Comparison of ENCODE assay signal across 8 mouse cellular contexts in the genomic region with DNA sequence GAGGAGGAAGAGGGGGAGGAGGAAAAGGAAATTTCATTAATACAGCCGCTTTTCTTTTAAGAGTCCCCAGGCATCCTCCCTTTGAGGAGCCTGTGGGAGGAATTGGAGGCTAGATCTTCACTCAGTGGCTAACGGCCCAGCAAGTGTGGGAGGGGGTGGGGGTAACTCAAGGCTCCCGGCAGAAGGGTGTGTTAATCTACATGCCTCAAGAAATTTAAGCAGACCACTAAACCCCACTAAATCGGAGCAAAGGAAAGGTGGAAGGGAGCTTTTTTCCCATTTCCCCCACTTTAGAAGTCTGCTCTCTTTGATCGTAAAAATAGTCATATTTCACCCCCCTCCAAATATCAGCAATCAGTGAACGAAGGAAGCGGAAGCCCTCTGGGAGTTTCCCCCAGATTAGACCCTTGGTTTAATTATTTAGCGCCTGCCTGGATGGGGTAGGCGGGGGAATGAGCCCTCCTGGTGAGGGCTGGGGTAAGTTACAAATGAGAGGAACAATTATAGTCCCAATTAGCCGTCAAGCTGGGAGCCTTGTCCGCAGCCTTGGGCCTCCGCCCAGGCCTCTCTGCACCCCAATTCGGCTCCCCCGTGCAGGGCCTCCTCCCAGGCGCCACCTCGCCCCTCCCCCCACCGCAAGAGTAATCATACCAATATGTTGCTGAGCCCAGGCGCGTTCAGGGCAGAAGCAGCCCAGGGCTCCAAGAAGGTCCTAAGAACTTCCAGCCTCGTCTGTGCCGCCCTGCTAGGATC. TPM values are rescaled to one million over a fixed set of nuclear protein-coding genes. Genes with fewer than 3 reads are reported as not detected.
DNase-seq lines count a peak whose midpoint lies in the region; ATAC-seq lines count a peak whose summit lies in the region.

No protein-coding gene starts in this region.

- peaks cover 40% of the 10 kb centered on the region for H3K4me1 ChIP-seq in heart, embryonic 12.5 days (replicated peaks)
- peaks cover 12% of the 10 kb centered on the region for H3K4me1 ChIP-seq in midbrain, embryonic 13.5 days (replicated peaks)
- no peaks in the 10 kb centered on the region for H3K4me1 ChIP-seq in midbrain, embryonic 16.5 days (ENCODE audit: control insufficient read depth, insufficient read depth, low read length)
- H3K4me1 ChIP-seq in forebrain, embryonic 14.5 days (ENCODE audit: control insufficient read depth, insufficient read depth, low read length): peaks cover 10% of the 10 kb centered on the region
- H3K4me1 ChIP-seq in neural tube, embryonic 15.5 days: peaks cover 19% of the 10 kb centered on the region

- DNase-seq in heart, postnatal 10 days: no peak
- peak; percentile 78 for DNase-seq in forebrain, embryonic 14.5 days (ENCODE audit: low spot score)
- DNase-seq in spleen, adult 12 weeks (ENCODE audit: low spot score): no peak
- no peak for DNase-seq in urinary bladder, adult 18-20 months (ENCODE audit: low spot score in 2 of 2)

- H3K27me3 ChIP-seq in heart, embryonic 12.5 days (replicated peaks): no peaks in the 10 kb centered on the region
- no peaks in the 10 kb centered on the region for H3K27me3 ChIP-seq in midbrain, embryonic 13.5 days
- H3K27me3 ChIP-seq in midbrain, embryonic 16.5 days (ENCODE audit: control insufficient read depth, insufficient read depth, low read depth, low read length): no peaks in the 10 kb centered on the region
- H3K27me3 ChIP-seq in forebrain, embryonic 14.5 days (replicated peaks; ENCODE audit: control insufficient read depth, insufficient read depth, low read length): no peaks in the 10 kb centered on the region
- H3K27me3 ChIP-seq in neural tube, embryonic 15.5 days (replicated peaks): peaks cover 13% of the 10 kb centered on the region

- no peaks in the 10 kb centered on the region for H3K36me3 ChIP-seq in heart, embryonic 12.5 days
- H3K36me3 ChIP-seq in midbrain, embryonic 13.5 days: no peaks in the 10 kb centered on the region
- no peaks in the 10 kb centered on the region for H3K36me3 ChIP-seq in midbrain, embryonic 16.5 days (ENCODE audit: control insufficient read depth, insufficient read depth, low read length)
- H3K36me3 ChIP-seq in forebrain, embryonic 14.5 days (ENCODE audit: control insufficient read depth, insufficient read depth, low read length): no peaks in the 10 kb centered on the region
- H3K36me3 ChIP-seq in neural tube, embryonic 15.5 days: no peaks in the 10 kb centered on the region

- H3K4me2 ChIP-seq in heart, embryonic 12.5 days: peak overlapping the region; percentile 27
- H3K4me2 ChIP-seq in midbrain, embryonic 13.5 days (replicated peaks): peak overlapping the region; percentile 7; the same call in 1 of the 2 replicates
- no peak overlapping the region for H3K4me2 ChIP-seq in midbrain, embryonic 16.5 days (ENCODE audit: low read length)
- peak overlapping the region; percentile 18 for H3K4me2 ChIP-seq in forebrain, embryonic 14.5 days (ENCODE audit: low read length)
- H3K4me2 ChIP-seq in neural tube, embryonic 15.5 days: peak overlapping the region; percentile 25; the same call in 1 of the 2 replicates

- peak overlapping the region; percentile 32; the same call in 1 of the 2 replicates for H3K9ac ChIP-seq in heart, embryonic 12.5 days
- H3K9ac ChIP-seq in midbrain, embryonic 13.5 days (replicated peaks): no peak overlapping the region
- no peak overlapping the region for H3K9ac ChIP-seq in midbrain, embryonic 16.5 days (ENCODE audit: low read depth, low read length)
- H3K9ac ChIP-seq in forebrain, embryonic 14.5 days (ENCODE audit: low read length): no peak overlapping the region; the same call in 1 of the 2 replicates
- no peak overlapping the region for H3K9ac ChIP-seq in neural tube, embryonic 15.5 days (replicated peaks)

- no peaks in the 10 kb centered on the region for H3K9me3 ChIP-seq in heart, embryonic 12.5 days (replicated peaks)
- no peaks in the 10 kb centered on the region for H3K9me3 ChIP-seq in midbrain, embryonic 13.5 days
- no peaks in the 10 kb centered on the region for H3K9me3 ChIP-seq in midbrain, embryonic 16.5 days (replicated peaks; ENCODE audit: control insufficient read depth, low read length, poor library complexity, severe bottlenecking)
- no peaks in the 10 kb centered on the region for H3K9me3 ChIP-seq in forebrain, embryonic 14.5 days (replicated peaks; ENCODE audit: control insufficient read depth, low read length)
- no peaks in the 10 kb centered on the region for H3K9me3 ChIP-seq in neural tube, embryonic 15.5 days (replicated peaks)

- no peak overlapping the region for H3K4me3 ChIP-seq in heart, embryonic 12.5 days
- H3K4me3 ChIP-seq in midbrain, embryonic 13.5 days (replicated peaks): no peak overlapping the region
- no peak overlapping the region for H3K4me3 ChIP-seq in midbrain, embryonic 16.5 days (ENCODE audit: low read depth, low read length)
- no peak overlapping the region for H3K4me3 ChIP-seq in forebrain, embryonic 14.5 days (ENCODE audit: low read depth, low read length)
- no peak overlapping the region for H3K4me3 ChIP-seq in neural tube, embryonic 15.5 days (replicated peaks)

- no peak for ATAC-seq in heart, embryonic 12.5 days (ENCODE audit: insufficient number of reproducible peaks, low FRiP score)
- no peak; the same call in 1 of the 2 replicates for ATAC-seq in midbrain, embryonic 13.5 days
- no peak for ATAC-seq in midbrain, embryonic 16.5 days
- ATAC-seq in forebrain, embryonic 14.5 days: peak; percentile 74
- ATAC-seq in neural tube, embryonic 15.5 days (ENCODE audit: low FRiP score): no peak

- 0 out of 2 replicates have a peak overlapping the region, but pooled peaks have one; percentile 29 for H3K27ac ChIP-seq in heart, embryonic 12.5 days (ENCODE audit: poor library complexity, severe bottlenecking)
- no peak overlapping the region for H3K27ac ChIP-seq in midbrain, embryonic 13.5 days
- no peak overlapping the region for H3K27ac ChIP-seq in midbrain, embryonic 16.5 days (ENCODE audit: low read length)
- H3K27ac ChIP-seq in forebrain, embryonic 14.5 days (ENCODE audit: low read depth, low read length): peak overlapping the region; percentile 44; the same call in 1 of the 2 replicates
- H3K27ac ChIP-seq in neural tube, embryonic 15.5 days (replicated peaks): peak overlapping the region; percentile 18; the same call in 1 of the 2 replicates

- 26% methylated on average over 21 of the region's 21 CpGs for WGBS in heart, embryonic 12.5 days
- 15% methylated on average over 21 of the region's 21 CpGs for WGBS in midbrain, embryonic 13.5 days
- 13% methylated on average over 21 of the region's 21 CpGs for WGBS in midbrain, embryonic 16.5 days
- 3% methylated on average over 21 of the region's 21 CpGs for WGBS in forebrain, embryonic 14.5 days
- 7% methylated on average over 21 of the region's 21 CpGs for WGBS in neural tube, embryonic 15.5 days

- intact Hi-C loops in heart, postnatal 10 days (cut with DNase I): no loop called here

RNA-seq across cellular contexts. Expression of a gene that starts 1.6 kb away (rescaled TPM):
- 58.8 and 63.9 TPM in 2 replicates for polyA plus RNA-seq in heart, embryonic 12.5 days (2016; fragmentation: Nextera tagmentation; extraction: Ambion mirVana)
- total RNA-seq in heart, postnatal 10 days (2021): 1 to 10 TPM; 3.1 to 4.9 TPM
- polyA plus RNA-seq in midbrain, embryonic 13.5 days (2015; fragmentation: Nextera tagmentation; extraction: Ambion mirVana): 2.0 and 2.8 TPM in 2 replicates
- polyA plus RNA-seq in midbrain, embryonic 16.5 days (2015; fragmentation: Nextera tagmentation; extraction: Ambion mirVana): 1.8 and 2.4 TPM in 2 replicates
- 2.9 and 3.0 TPM in 2 replicates for polyA plus RNA-seq in forebrain, embryonic 14.5 days (2014; fragmentation: Nextera tagmentation; extraction: Ambion mirVana)
- 1.8 and 2.7 TPM in 2 replicates for polyA plus RNA-seq in neural tube, embryonic 15.5 days (2015; fragmentation: Nextera tagmentation; extraction: Ambion mirVana)

RNA-seq across cellular contexts. Expression of a gene that starts 6.3 kb away (rescaled TPM):
- polyA plus RNA-seq in heart, embryonic 12.5 days (2016; fragmentation: Nextera tagmentation; extraction: Ambion mirVana): 24.2 and 25.5 TPM in 2 replicates
- 10 to 100 TPM; 12.0 to 13.5 TPM for total RNA-seq in heart, postnatal 10 days (2021)
- polyA plus RNA-seq in midbrain, embryonic 13.5 days (2015; fragmentation: Nextera tagmentation; extraction: Ambion mirVana): 41.7 and 43.0 TPM in 2 replicates
- polyA plus RNA-seq in midbrain, embryonic 16.5 days (2015; fragmentation: Nextera tagmentation; extraction: Ambion mirVana): 41.7 and 48.0 TPM in 2 replicates
- 35.9 and 39.9 TPM in 2 replicates for polyA plus RNA-seq in forebrain, embryonic 14.5 days (2014; fragmentation: Nextera tagmentation; extraction: Ambion mirVana)
- 40.7 and 44.0 TPM in 2 replicates for polyA plus RNA-seq in neural tube, embryonic 15.5 days (2015; fragmentation: Nextera tagmentation; extraction: Ambion mirVana)

RNA-seq across cellular contexts. Expression of a gene that starts 28.8 kb away (rescaled TPM):
- 77.2 and 78.8 TPM in 2 replicates for polyA plus RNA-seq in heart, embryonic 12.5 days (2016; fragmentation: Nextera tagmentation; extraction: Ambion mirVana)
- 10 to 100 TPM; 41.3 to 41.9 TPM for total RNA-seq in heart, postnatal 10 days (2021)
- polyA plus RNA-seq in midbrain, embryonic 13.5 days (2015; fragmentation: Nextera tagmentation; extraction: Ambion mirVana): 121 and 123 TPM in 2 replicates
- 105 and 109 TPM in 2 replicates for polyA plus RNA-seq in midbrain, embryonic 16.5 days (2015; fragmentation: Nextera tagmentation; extraction: Ambion mirVana)
- polyA plus RNA-seq in forebrain, embryonic 14.5 days (2014; fragmentation: Nextera tagmentation; extraction: Ambion mirVana): 128 and 139 TPM in 2 replicates
- 92.6 and 107 TPM in 2 replicates for polyA plus RNA-seq in neural tube, embryonic 15.5 days (2015; fragmentation: Nextera tagmentation; extraction: Ambion mirVana)

RNA-seq across cellular contexts. Expression of a gene that starts 33.0 kb away (rescaled TPM):
- polyA plus RNA-seq in heart, embryonic 12.5 days (2016; fragmentation: Nextera tagmentation; extraction: Ambion mirVana): 1.0 and 2.2 TPM in 2 replicates
- total RNA-seq in heart, postnatal 10 days (2021): 1 to 10 TPM in 1 of 2 experiments, under 1 TPM in 1; 0.93 to 1.7 TPM
- 1.1 and 1.3 TPM in 2 replicates for polyA plus RNA-seq in midbrain, embryonic 13.5 days (2015; fragmentation: Nextera tagmentation; extraction: Ambion mirVana)
- polyA plus RNA-seq in midbrain, embryonic 16.5 days (2015; fragmentation: Nextera tagmentation; extraction: Ambion mirVana): 0.99 and 2.1 TPM in 2 replicates
- polyA plus RNA-seq in forebrain, embryonic 14.5 days (2014; fragmentation: Nextera tagmentation; extraction: Ambion mirVana): 2.4 and 2.7 TPM in 2 replicates
- polyA plus RNA-seq in neural tube, embryonic 15.5 days (2015; fragmentation: Nextera tagmentation; extraction: Ambion mirVana): 1.5 and 2.2 TPM in 2 replicates

Comparison
In these comparisons a context has a peak if more than half of its experiments do, and no peak if none do; other contexts are left out.
1. H3K27ac ChIP-seq: peak in heart, embryonic 12.5 days (single experiment), forebrain, embryonic 14.5 days (single experiment) and neural tube, embryonic 15.5 days (single experiment); none in midbrain, embryonic 13.5 days (single experiment) and midbrain, embryonic 16.5 days (single experiment).
2. RNA of a gene that starts 1.6 kb away (polyA plus RNA-seq): 58.8 to 63.9 TPM in heart, embryonic 12.5 days; 2.9 to 3.0 TPM in forebrain, embryonic 14.5 days, 2.0 to 2.8 TPM in midbrain, embryonic 13.5 days, 1.8 to 2.7 TPM in neural tube, embryonic 15.5 days and 1.8 to 2.4 TPM in midbrain, embryonic 16.5 days; every median in the first group is over 10 times any median in the second.